Mouse (Mus musculus): ENCODE results near the gene Trmt10a.

DNA sequence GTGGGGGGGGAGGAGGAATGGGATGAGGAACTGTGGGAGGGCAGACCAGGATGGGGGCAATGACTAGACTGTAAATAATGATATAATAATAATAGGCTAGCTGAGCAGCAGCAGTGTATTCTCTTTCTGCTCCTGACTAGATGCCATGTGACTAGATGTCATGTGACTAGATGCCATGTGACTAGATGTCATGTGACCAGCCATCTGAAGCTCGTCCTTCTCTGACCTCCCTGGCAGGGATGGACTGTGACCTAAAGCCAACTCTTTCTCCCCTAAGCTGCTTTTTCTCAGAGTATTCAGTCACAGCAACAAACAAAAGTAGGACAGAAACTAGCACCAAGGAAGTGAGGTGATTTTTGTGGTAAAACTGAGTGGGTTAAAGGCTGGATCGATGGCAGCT, 38.8 kb downstream of the Trmt10a start:
- no peak for TF ChIP-seq CTCF (IDR thresholded peaks at IDR 0.05)
- no peak for TF ChIP-seq EP300 (IDR thresholded peaks at IDR 0.05; ENCODE audit: insufficient read depth, low read depth, low read length)
